Mouse (Mus musculus) embryonic facial prominence, embryonic 14.5 days (tissue): ENCODE data around the gene Sod3. TPM values are rescaled to one million over a fixed set of nuclear protein-coding genes. Genes with fewer than 3 reads are reported as not detected.

Source experiments
- ATAC-seq: fragments of 200-750 bp; cut with Nextera tagmentation; 2 replicates; pipeline ENCODE4 v1.8.0; 2017; ENCODE audit warnings: low read depth, moderate number of reproducible peaks, moderate TSS enrichment
- DNase-seq: peaks from one replicate; pipeline ENCODE4 v3.0.0-alpha.2; 2015; ENCODE audit warnings: low spot score
- H3K27ac ChIP-seq: fragments of 300-500 bp; sonication (generic); replicated peaks from 2 replicates; pipeline ENCODE4 v1.5.1; 2014; ENCODE audit warnings: low read depth, mild to moderate bottlenecking, low read length, moderate library complexity
- H3K27me3 ChIP-seq: fragments of 300-500 bp; sonication (generic); replicated peaks from 2 replicates; pipeline ENCODE4 v1.6.1; 2014; ENCODE audit warnings: low read length; ENCODE audit not compliant: control insufficient read depth, insufficient read depth
- H3K36me3 ChIP-seq: fragments of 300-500 bp; sonication (generic); 2 replicates; pipeline ENCODE4 v1.6.1; 2014; ENCODE audit warnings: low read length, mixed read lengths; ENCODE audit not compliant: control insufficient read depth, insufficient read depth
- H3K4me1 ChIP-seq: fragments of 300-500 bp; sonication (generic); 2 replicates; pipeline ENCODE4 v1.6.1; 2014; ENCODE audit warnings: antibody characterized with exemption, low read length; ENCODE audit not compliant: control insufficient read depth, insufficient read depth
- H3K4me2 ChIP-seq: fragments of 300-500 bp; sonication (generic); 2 replicates; pipeline ENCODE4 v1.6.1; 2014; ENCODE audit warnings: low read depth, mild to moderate bottlenecking, low read length, moderate library complexity, mixed read lengths
- H3K4me3 ChIP-seq: fragments of 300-500 bp; sonication (generic); 2 replicates; pipeline ENCODE4 v1.5.1; 2014; ENCODE audit warnings: low read depth, mild to moderate bottlenecking, low read length
- H3K9ac ChIP-seq: fragments of 300-500 bp; sonication (generic); 2 replicates; pipeline ENCODE4 v1.6.1; 2014; ENCODE audit warnings: low read depth, mild to moderate bottlenecking, low read length, moderate library complexity, mixed read lengths
- H3K9me3 ChIP-seq: fragments of 300-500 bp; sonication (generic); 2 replicates; pipeline ENCODE4 v1.6.1; 2016; ENCODE audit warnings: low read length; ENCODE audit not compliant: control insufficient read depth
- WGBS: fragments of 180-500 bp; shearing (Covaris S2); extraction: QIAGEN DNeasy Blood & Tissue Kit; methylation state at CpG from one replicate; pipeline ENCODE4 v1.1.7; 2014; 5-methylcytosine and 5-hydroxymethylcytosine counted together
- polyA plus RNA-seq: library from polyadenylated mRNA; unstranded; fragments of >200 nt; fragmentation: Nextera tagmentation; extraction: Ambion mirVana; gene quantifications from 2 replicates; pipeline ENCODE4 v1.2.1, GENCODE M21; 2014

Gene Sod3
- polyA plus RNA-seq, 1 experiment from 2014 or later, result 4.7 TPM

GRCm38 (mm10) chr5:52352730-52353129, 10.9 kb upstream of the Sod3 start:
- DNase-seq (no peak), ATAC-seq (no peak)
- Histone ChIP-seq H3K36me3 (no peaks in the 10 kb centered on the region), H3K4me2 (no peak overlapping the region), H3K9me3 (no peaks in the 10 kb centered on the region), H3K27ac (no peak overlapping the region), H3K9ac (no peak overlapping the region), H3K4me1 (no peaks in the 10 kb centered on the region), H3K27me3 (no peaks in the 10 kb centered on the region), H3K4me3 (no peak overlapping the region)
- WGBS, result 76% methylated on average over 5 of the region's 5 CpGs

- Histone ChIP-seq H3K4me2 (no peak overlapping the region), H3K9me3 (no peaks in the 10 kb centered on the region), H3K9ac (no peak overlapping the region), H3K4me1 (no peaks in the 10 kb centered on the region), H3K27ac (no peak overlapping the region), H3K4me3 (no peak overlapping the region), H3K27me3 (no peaks in the 10 kb centered on the region), H3K36me3 (no peaks in the 10 kb centered on the region)
- WGBS, result 79% methylated on average over 4 of the region's 4 CpGs
- DNase-seq, result no peak
- no peak for ATAC-seq
Observed at GRCm38 (mm10) chr5:52354441-52354840, 9.2 kb upstream of the Sod3 start.

- H3K9ac ChIP-seq, result no peak overlapping the region
- ATAC-seq (no peak), DNase-seq (no peak)
- H3K9me3 ChIP-seq, result no peaks in the 10 kb centered on the region
- H3K36me3 ChIP-seq, result no peaks in the 10 kb centered on the region
- 79% methylated on average over 7 of the region's 7 CpGs for WGBS
- no peaks in the 10 kb centered on the region; the same call in 1 of the 2 replicates for H3K27me3 ChIP-seq
- peaks cover 10% of the 10 kb centered on the region; the same call in 1 of the 2 replicates for H3K4me1 ChIP-seq
- no peak overlapping the region for H3K4me3 ChIP-seq
- H3K4me2 ChIP-seq, result no peak overlapping the region
- no peak overlapping the region for H3K27ac ChIP-seq
Observed at GRCm38 (mm10) chr5:52355612-52356011, 8.0 kb upstream of the Sod3 start.

GRCm38 (mm10) chr5:52357175-52357754, 6.3 kb upstream of the Sod3 start:
- Histone ChIP-seq H3K27ac (no peak overlapping the region), H3K4me2 (no peak overlapping the region), H3K27me3 (no peaks in the 10 kb centered on the region; the same call in 1 of the 2 replicates), H3K4me1 (peaks cover 10% of the 10 kb centered on the region; the same call in 1 of the 2 replicates), H3K36me3 (no peaks in the 10 kb centered on the region), H3K4me3 (no peak overlapping the region), H3K9ac (no peak overlapping the region), H3K9me3 (no peaks in the 10 kb centered on the region)
- WGBS, result 67% methylated on average over 9 of the region's 9 CpGs
- DNase-seq (no peak), ATAC-seq (no peak)

GRCm38 (mm10) chr5:52358120-52358519, 5.5 kb upstream of the Sod3 start:
- Histone ChIP-seq H3K4me3 (no peak overlapping the region), H3K9me3 (no peaks in the 10 kb centered on the region), H3K36me3 (no peaks in the 10 kb centered on the region), H3K27ac (no peak overlapping the region), H3K4me1 (peaks cover 13% of the 10 kb centered on the region), H3K27me3 (no peaks in the 10 kb centered on the region; the same call in 1 of the 2 replicates), H3K4me2 (no peak overlapping the region), H3K9ac (no peak overlapping the region)
- ATAC-seq (no peak), DNase-seq (no peak)
- 88% methylated on average over 6 of the region's 6 CpGs for WGBS

- no peaks in the 10 kb centered on the region; the same call in 1 of the 2 replicates for H3K27me3 ChIP-seq
- peaks cover 21% of the 10 kb centered on the region for H3K4me1 ChIP-seq
- H3K9me3 ChIP-seq, result no peaks in the 10 kb centered on the region
- DNase-seq (no peak), ATAC-seq (peak; percentile 38; the same call in 1 of the 2 replicates)
- H3K9ac ChIP-seq, result no peak overlapping the region
- no peak overlapping the region for H3K27ac ChIP-seq
- H3K36me3 ChIP-seq, result no peaks in the 10 kb centered on the region
- 59% methylated on average over 21 of the region's 21 CpGs for WGBS
- 0 out of 2 replicates have a peak overlapping the region, but pooled peaks have one; percentile 14 for H3K4me2 ChIP-seq
- H3K4me3 ChIP-seq, result no peak overlapping the region
Observed at GRCm38 (mm10) chr5:52360286-52361049, 3.1 kb upstream of the Sod3 start.

GRCm38 (mm10) chr5:52362776-52363467, 669 bp upstream of the Sod3 start:
- no peak for ATAC-seq
- Histone ChIP-seq H3K9me3 (no peaks in the 10 kb centered on the region), H3K27me3 (no peaks in the 10 kb centered on the region; the same call in 1 of the 2 replicates), H3K4me2 (no peak overlapping the region), H3K36me3 (no peaks in the 10 kb centered on the region), H3K9ac (no peak overlapping the region), H3K4me1 (peaks cover 21% of the 10 kb centered on the region), H3K27ac (no peak overlapping the region), H3K4me3 (no peak overlapping the region)
- 35% methylated on average over 6 of the region's 6 CpGs for WGBS
- DNase-seq, result no peak

- DNase-seq, result no peak
- Histone ChIP-seq H3K4me3 (no peak overlapping the region), H3K36me3 (no peaks in the 10 kb centered on the region), H3K9me3 (no peaks in the 10 kb centered on the region), H3K27ac (no peak overlapping the region), H3K4me1 (peaks cover 21% of the 10 kb centered on the region), H3K27me3 (no peaks in the 10 kb centered on the region; the same call in 1 of the 2 replicates), H3K4me2 (no peak overlapping the region), H3K9ac (no peak overlapping the region)
- ATAC-seq, result no peak
- 49% methylated on average over 5 of the region's 5 CpGs for WGBS
Observed at GRCm38 (mm10) chr5:52364521-52364920, 930 bp downstream of the Sod3 start.
